Mouse (Mus musculus): ENCODE data around the gene 4921530L21Rik.

4921530L21Rik gene

GRCm38 (mm10) chr14:95880954-95881353 lies at the start of gene 4921530L21Rik:
TSS of gene 4921530L21Rik (plus strand) at chr14:95881254.
- no peak for DNase-seq (ENCODE audit: low spot score)

- no peak for DNase-seq (ENCODE audit: low spot score)
Measured at GRCm38 (mm10) chr14:95833866-95834265, 47.2 kb upstream of the 4921530L21Rik start.

GRCm38 (mm10) chr14:95862981-95863380 lies 18.1 kb upstream of the 4921530L21Rik start:
- DNase-seq (ENCODE audit: low spot score): no peak

GRCm38 (mm10) chr14:95865676-95866416 lies 15.2 kb upstream of the 4921530L21Rik start:
- no peak for DNase-seq (ENCODE audit: low spot score)

GRCm38 (mm10) chr14:95872020-95872419 lies 9.0 kb upstream of the 4921530L21Rik start:
- DNase-seq (ENCODE audit: low spot score): no peak

GRCm38 (mm10) chr14:95876785-95877510 lies 4.1 kb upstream of the 4921530L21Rik start:
- no peak for DNase-seq (ENCODE audit: low spot score)

- no peak for DNase-seq (ENCODE audit: low spot score)
Measured at GRCm38 (mm10) chr14:95877548-95877947, 3.5 kb upstream of the 4921530L21Rik start.

- DNase-seq (ENCODE audit: low spot score): no peak
Measured at GRCm38 (mm10) chr14:95899458-95899857, 18.4 kb downstream of the 4921530L21Rik start.

- no peak for DNase-seq (ENCODE audit: low spot score)
Measured at GRCm38 (mm10) chr14:95904591-95905095, 23.6 kb downstream of the 4921530L21Rik start.

GRCm38 (mm10) chr14:95913293-95913692 lies 32.2 kb downstream of the 4921530L21Rik start:
- no peak for DNase-seq (ENCODE audit: low spot score)

GRCm38 (mm10) chr14:95926742-95927141 lies 45.7 kb downstream of the 4921530L21Rik start:
- no peak for DNase-seq (ENCODE audit: low spot score)

- no peak for DNase-seq (ENCODE audit: low spot score)
Measured at GRCm38 (mm10) chr14:95927810-95928785, 47.0 kb downstream of the 4921530L21Rik start.
